Mouse (Mus musculus): ENCODE results near the gene Commd7.

GRCm38 (mm10) chr2:153586515-153587174 lies 45.9 kb downstream of the Commd7 start:
- peak; percentile 98 for TF ChIP-seq CTCF (IDR thresholded peaks at IDR 0.05; ENCODE audit: low read depth)
- TF ChIP-seq EP300 (optimal IDR thresholded peaks at IDR 0.05), result no peak
